Mouse (Mus musculus) neural tube, embryonic 11.5 days (tissue): ENCODE measurements around the gene Nhsl1. TPM values are rescaled to one million over a fixed set of nuclear protein-coding genes. Genes with fewer than 3 reads are reported as not detected.

ENCODE experiments used
- polyA plus RNA-seq: library from polyadenylated mRNA; unstranded; fragments of >200 nt; fragmentation: Nextera tagmentation; extraction: Ambion mirVana; gene quantifications from 2 replicates; pipeline ENCODE4 v1.2.1, GENCODE M21; 2014

Gene Nhsl1
- polyA plus RNA-seq, 1 experiment from 2014 or later = 19.6 TPM

Other genes starting within 250 kb of the Nhsl1 start
- 0.29 TPM in 1 of 2 replicates, not detected in the other for gene Ect2l, start 108.1 kb upstream of the Nhsl1 start, polyA plus RNA-seq
- 7.4 and 7.7 TPM in 2 replicates for gene Ccdc28a, start 84.0 kb upstream of the Nhsl1 start, polyA plus RNA-seq
- gene Hebp2, start 227.1 kb downstream of the Nhsl1 start, polyA plus RNA-seq = 16.9 and 19.3 TPM in 2 replicates